Mouse (Mus musculus) heart, embryonic 16.5 days (tissue): ENCODE results near the gene Cldn12. TPM values are rescaled to one million over a fixed set of nuclear protein-coding genes. Genes with fewer than 3 reads are reported as not detected.
A peak's percentile ranks its signal among the peaks of the same experiment; 100 is the strongest.

Experiments
- ATAC-seq: fragments of 200-750 bp; cut with Nextera tagmentation; replicated peaks from 2 replicates; pipeline ENCODE4 v1.8.0; 2017; ENCODE audit warnings: moderate number of reproducible peaks; ENCODE audit not compliant: insufficient read depth, low FRiP score; ENCODE audit errors: extremely low read depth
- H3K27ac ChIP-seq: fragments of 300-500 bp; sonication (generic); 2 replicates; pipeline ENCODE4 v1.5.1; 2014; ENCODE audit warnings: mild to moderate bottlenecking, low read length, control low read depth, moderate library complexity
- H3K27me3 ChIP-seq: fragments of 300-500 bp; sonication (generic); 2 replicates; pipeline ENCODE4 v1.6.1; 2014; ENCODE audit warnings: low read length, mixed read lengths; ENCODE audit not compliant: control insufficient read depth, insufficient read depth
- H3K36me3 ChIP-seq: fragments of 300-500 bp; sonication (generic); 2 replicates; pipeline ENCODE4 v1.6.1; 2014; ENCODE audit not compliant: control insufficient read depth, insufficient read depth
- H3K4me1 ChIP-seq: fragments of 300-500 bp; sonication (generic); 2 replicates; pipeline ENCODE4 v1.6.1; 2014; ENCODE audit warnings: low read length, mixed read lengths; ENCODE audit not compliant: control insufficient read depth, insufficient read depth
- H3K4me2 ChIP-seq: fragments of 300-500 bp; sonication (generic); 2 replicates; pipeline ENCODE4 v1.6.1; 2014; ENCODE audit warnings: low read depth, mild to moderate bottlenecking, control low read depth, low read length
- H3K4me3 ChIP-seq: fragments of 300-500 bp; sonication (generic); 2 replicates; pipeline ENCODE4 v1.5.1; 2014; ENCODE audit warnings: mild to moderate bottlenecking, control low read depth, low read length
- H3K9ac ChIP-seq: fragments of 300-500 bp; sonication (generic); 2 replicates; pipeline ENCODE4 v1.6.1; 2014; ENCODE audit warnings: low read length, control low read depth
- H3K9me3 ChIP-seq: fragments of 300-500 bp; sonication (generic); replicated peaks from 2 replicates; pipeline ENCODE4 v1.6.1; 2016; ENCODE audit warnings: low read length; ENCODE audit not compliant: control insufficient read depth
- WGBS: fragments of 180-500 bp; shearing (Covaris S2); extraction: QIAGEN DNeasy Blood & Tissue Kit; methylation state at CpG from one replicate; pipeline ENCODE4 v1.1.7; 2014; 5-methylcytosine and 5-hydroxymethylcytosine counted together
- polyA plus RNA-seq: library from polyadenylated mRNA; unstranded; fragments of >200 nt; fragmentation: Nextera tagmentation; extraction: Ambion mirVana; gene quantifications from 2 replicates; pipeline ENCODE4 v1.2.1, GENCODE M21; 2015

Cldn12 gene
- 11.3 and 12.8 TPM in 2 replicates for polyA plus RNA-seq

DNA sequence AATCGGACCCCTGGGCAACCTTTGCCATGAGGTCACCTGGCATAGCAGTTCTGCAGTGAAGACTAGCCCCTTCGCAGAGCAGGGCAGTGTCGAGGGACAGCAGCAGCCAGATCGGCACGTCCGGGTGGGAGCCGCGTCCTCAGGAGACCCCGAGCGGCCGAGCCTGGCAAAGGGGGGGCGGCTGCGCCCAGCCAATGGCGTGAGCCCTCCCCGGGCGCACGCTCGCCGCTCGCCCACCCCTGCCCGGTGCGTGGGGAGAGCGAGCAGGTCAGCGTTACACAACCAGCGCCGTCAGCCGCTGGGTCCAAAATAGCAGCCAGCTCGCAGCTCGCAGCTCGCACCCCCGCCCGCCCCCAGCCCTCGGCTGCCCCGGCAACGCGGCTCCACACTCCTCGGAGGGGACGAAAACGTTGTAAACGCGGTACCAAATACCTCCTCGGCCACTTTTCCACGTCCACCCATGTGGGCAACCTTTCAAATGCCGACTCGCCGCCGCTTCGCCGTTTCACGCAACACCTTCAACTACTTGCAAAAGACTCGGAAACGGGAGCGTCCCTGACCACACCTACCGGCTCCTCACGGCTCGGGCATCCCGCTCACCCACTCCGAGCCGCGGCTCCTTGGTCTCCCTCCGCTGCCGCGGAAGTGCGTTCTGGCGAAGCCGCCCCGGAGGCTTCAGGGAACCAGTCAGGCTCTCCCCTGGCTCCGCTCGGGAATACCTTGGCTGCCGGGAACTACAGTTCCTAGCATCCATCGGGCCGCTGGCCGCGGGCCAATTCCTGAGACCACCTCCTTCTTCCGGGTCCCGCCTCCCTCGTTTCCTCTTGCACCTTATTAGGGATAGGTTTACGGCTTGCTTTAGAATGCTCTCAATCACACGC is at the start of gene Cldn12:
Gene Cldn12, minus strand, starts transcription at position 763 of the 881 bp plus-strand sequence.
- Histone ChIP-seq H3K9me3 (no peaks in the 10 kb centered on the region), H3K27me3 (no peaks in the 10 kb centered on the region), H3K9ac (peak within 1 kb of the TSS; percentile 90), H3K36me3 (peaks cover 4% of the 10 kb centered on the region), H3K4me1 (peaks cover 7% of the 10 kb centered on the region; the same call in 1 of the 2 replicates), H3K27ac (peak within 1 kb of the TSS; percentile 97), H3K4me3 (peak within 1 kb of the TSS; percentile 90), H3K4me2 (peak within 1 kb of the TSS; percentile 61)
- WGBS, result under 1% methylated on average over 79 of the region's 79 CpGs
- ATAC-seq, result peak; percentile 95

- no peak for ATAC-seq
Measured at GRCm38 (mm10) chr5:5562435-5562834, 47.7 kb upstream of the Cldn12 start.

DNA sequence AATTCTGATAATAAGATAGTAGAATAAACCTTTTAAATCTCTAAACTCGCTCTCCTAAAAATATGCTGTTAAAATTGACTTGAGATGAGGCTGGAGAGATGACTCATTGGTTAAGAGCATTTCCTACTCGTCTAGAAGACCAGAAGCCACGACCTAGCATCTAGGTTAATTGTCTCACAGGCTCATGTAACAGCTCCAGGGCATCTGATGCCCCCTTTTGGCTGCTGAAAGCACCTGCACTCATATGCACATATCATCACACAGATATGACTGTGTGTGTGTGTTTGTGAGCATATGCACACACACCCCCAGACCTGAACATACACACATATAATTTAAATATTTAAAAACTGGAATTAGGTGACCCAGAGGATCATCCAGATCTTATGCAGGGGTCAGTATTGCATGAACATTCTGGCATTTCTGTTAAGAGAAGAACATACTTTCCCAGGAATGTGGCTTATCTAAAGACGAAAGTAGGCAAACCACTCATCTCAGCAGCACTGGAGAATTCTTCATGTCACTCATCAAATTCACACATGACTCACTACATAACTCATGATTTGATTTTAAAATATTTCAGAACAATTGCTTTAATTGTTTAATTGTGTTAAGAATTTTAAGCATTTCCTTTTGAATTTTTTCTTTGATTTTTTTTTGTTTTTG is 46.4 kb upstream of the Cldn12 start:
- H3K4me2 ChIP-seq, result no peak overlapping the region
- H3K4me1 ChIP-seq, result peaks cover 12% of the 10 kb centered on the region
- no peaks in the 10 kb centered on the region for H3K27me3 ChIP-seq
- WGBS, result 61% methylated on average over 4 of the region's 4 CpGs
- no peak overlapping the region for H3K27ac ChIP-seq
- H3K9me3 ChIP-seq, result no peaks in the 10 kb centered on the region
- H3K36me3 ChIP-seq, result no peaks in the 10 kb centered on the region
- no peak overlapping the region for H3K9ac ChIP-seq
- no peak for ATAC-seq
- H3K4me3 ChIP-seq, result no peak overlapping the region

More at GRCm38 (mm10) chr5:5562435-5562834, 47.7 kb upstream of the Cldn12 start:
- H3K9ac ChIP-seq, result no peak overlapping the region
- H3K27ac ChIP-seq, result no peak overlapping the region
- 69% methylated on average over 3 of the region's 3 CpGs for WGBS
- H3K4me3 ChIP-seq, result no peak overlapping the region
- H3K9me3 ChIP-seq, result no peaks in the 10 kb centered on the region
- H3K36me3 ChIP-seq, result no peaks in the 10 kb centered on the region
- H3K4me1 ChIP-seq, result peaks cover 12% of the 10 kb centered on the region
- H3K4me2 ChIP-seq, result no peak overlapping the region
- H3K27me3 ChIP-seq, result no peaks in the 10 kb centered on the region

DNA sequence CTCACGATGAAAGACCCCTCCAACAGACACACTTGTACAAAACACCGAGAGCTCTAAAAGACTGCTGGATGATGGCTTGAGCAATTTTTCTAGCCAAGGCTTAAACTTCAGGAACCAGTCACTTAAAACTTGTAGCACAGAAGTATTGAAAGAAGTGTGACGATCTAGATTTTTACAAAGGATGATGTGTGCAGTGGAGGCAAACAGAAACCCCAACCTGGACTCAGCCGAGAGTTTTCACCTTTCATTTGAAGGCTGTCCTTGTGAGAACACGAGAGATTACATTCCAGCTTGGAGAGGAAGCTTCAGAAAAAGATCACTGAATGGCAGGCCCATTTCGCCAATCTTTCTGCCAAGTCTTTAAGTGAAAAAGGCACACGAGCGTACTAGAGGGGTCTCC is 45.0 kb upstream of the Cldn12 start:
- Histone ChIP-seq H3K27ac (peak overlapping the region; percentile 82), H3K4me3 (peak overlapping the region; percentile 77), H3K27me3 (no peaks in the 10 kb centered on the region), H3K4me1 (peaks cover 12% of the 10 kb centered on the region), H3K36me3 (peaks cover 5% of the 10 kb centered on the region; the same call in 1 of the 2 replicates), H3K4me2 (peak overlapping the region; percentile 87), H3K9ac (peak overlapping the region; percentile 91), H3K9me3 (no peaks in the 10 kb centered on the region)
- ATAC-seq, result no peak
- WGBS, result 33% methylated on average over 8 of the region's 8 CpGs

- peaks cover 11% of the 10 kb centered on the region for H3K36me3 ChIP-seq
- H3K9me3 ChIP-seq, result no peaks in the 10 kb centered on the region
- peak; percentile 99 for ATAC-seq
- WGBS, result under 1% methylated on average over 43 of the region's 43 CpGs
- H3K4me2 ChIP-seq, result peak within 1 kb of the TSS; percentile 87
- H3K27me3 ChIP-seq, result no peaks in the 10 kb centered on the region
- H3K9ac ChIP-seq, result peak within 1 kb of the TSS; percentile 91
- peaks cover 12% of the 10 kb centered on the region for H3K4me1 ChIP-seq
- H3K4me3 ChIP-seq, result peak within 1 kb of the TSS; percentile 77
- peak within 1 kb of the TSS; percentile 82 for H3K27ac ChIP-seq
Measured at GRCm38 (mm10) chr5:5559079-5559740, 44.5 kb upstream of the Cldn12 start, which contains the start of gene Gtpbp10. Gtpbp10 (minus strand) TSS chr5:5559538.

GRCm38 (mm10) chr5:5551110-5551509 is 36.4 kb upstream of the Cldn12 start:
- no peak overlapping the region for H3K4me2 ChIP-seq
- H3K9me3 ChIP-seq, result no peaks in the 10 kb centered on the region
- no peak overlapping the region for H3K27ac ChIP-seq
- no peak overlapping the region for H3K9ac ChIP-seq
- H3K27me3 ChIP-seq, result no peaks in the 10 kb centered on the region
- WGBS, result 88% methylated on average over 1 of the region's 1 CpGs
- no peaks in the 10 kb centered on the region for H3K4me1 ChIP-seq
- ATAC-seq, result no peak
- no peak overlapping the region for H3K4me3 ChIP-seq
- H3K36me3 ChIP-seq, result peaks cover 37% of the 10 kb centered on the region

DNA sequence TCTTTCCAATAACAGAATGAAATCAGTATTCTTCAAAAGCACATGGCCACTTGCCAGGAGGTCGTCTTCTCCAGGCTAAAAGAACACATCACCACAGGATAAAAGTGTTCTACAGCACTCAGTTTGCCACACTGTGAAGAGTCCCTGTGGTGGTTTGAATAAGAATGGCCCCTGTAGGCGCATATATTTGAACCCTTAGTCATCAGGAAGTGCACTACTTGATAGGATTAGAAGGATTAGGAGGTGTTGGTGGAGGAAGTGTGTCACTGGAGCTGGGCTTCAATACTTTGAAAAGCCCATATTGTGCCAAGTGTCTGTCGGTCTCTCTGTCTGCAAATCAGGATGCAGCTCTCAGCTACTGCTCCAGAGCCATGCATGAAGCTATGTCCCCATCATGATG is 25.6 kb upstream of the Cldn12 start:
- ATAC-seq, result no peak
- Histone ChIP-seq H3K4me3 (no peak overlapping the region), H3K27me3 (no peaks in the 10 kb centered on the region), H3K9me3 (0 out of 2 replicates have a peak, but pooled peaks cover 3% of the 10 kb centered on the region), H3K27ac (no peak overlapping the region), H3K4me2 (no peak overlapping the region), H3K4me1 (no peaks in the 10 kb centered on the region), H3K9ac (no peak overlapping the region), H3K36me3 (peaks cover 34% of the 10 kb centered on the region)
- 48% methylated on average over 3 of the region's 3 CpGs for WGBS

- peaks cover 34% of the 10 kb centered on the region for H3K36me3 ChIP-seq
- 68% methylated on average over 3 of the region's 3 CpGs for WGBS
Measured at GRCm38 (mm10) chr5:5539771-5540170, 25.0 kb upstream of the Cldn12 start.

More at GRCm38 (mm10) chr5:5539771-5540170, 25.0 kb upstream of the Cldn12 start:
- H3K4me1 ChIP-seq, result no peaks in the 10 kb centered on the region
- no peak for ATAC-seq
- no peak overlapping the region for H3K9ac ChIP-seq
- no peak overlapping the region for H3K4me2 ChIP-seq
- H3K9me3 ChIP-seq, result 0 out of 2 replicates have a peak, but pooled peaks cover 3% of the 10 kb centered on the region
- no peak overlapping the region for H3K27ac ChIP-seq
- no peaks in the 10 kb centered on the region for H3K27me3 ChIP-seq
- no peak overlapping the region for H3K4me3 ChIP-seq
